Mouse (Mus musculus) ES-E14 (cell line): ENCODE results near the gene Snrpf.

Source experiments
- CHD2 ChIP-seq: IDR thresholded peaks from 2 replicates; pipeline ENCODE4 v1.6.1; 2014; ENCODE audit warnings: mild to moderate bottlenecking, low read depth, low read length, inconsistent platforms
- HCFC1 ChIP-seq: IDR thresholded peaks from 2 replicates; pipeline ENCODE4 v1.6.1; 2012; ENCODE audit warnings: low read length, inconsistent platforms, borderline replicate concordance; ENCODE audit not compliant: insufficient read depth
- MAFK ChIP-seq: IDR thresholded peaks from 2 replicates; pipeline ENCODE4 v1.6.1; 2014; ENCODE audit warnings: mild to moderate bottlenecking, low read depth, low read length, inconsistent platforms; ENCODE audit not compliant: insufficient read depth
- ZC3H11A ChIP-seq: IDR thresholded peaks from 2 replicates; pipeline ENCODE4 v1.6.1; 2012; ENCODE audit warnings: low read depth, mild to moderate bottlenecking, inconsistent platforms, low read length, borderline replicate concordance
- ZNF384 ChIP-seq: IDR thresholded peaks from 2 replicates; pipeline ENCODE4 v1.6.1; 2012; ENCODE audit warnings: low read depth, low read length, inconsistent platforms

GRCm38 (mm10) chr10:93611419-93612007, 22.0 kb upstream of the Snrpf start:
- TF ChIP-seq MAFK (no peak), ZNF384 (no peak), CHD2 (no peak), HCFC1 (no peak), ZC3H11A (no peak)
